Mouse (Mus musculus): Measurements from ENCODE around the gene Akap2. TPM values are rescaled to one million over a fixed set of nuclear protein-coding genes. Genes with fewer than 3 reads are reported as not detected.

The Akap2 gene
- polyA plus RNA-seq, 1 experiment from 2014 or later: 31.3 TPM

- H3K27me3 ChIP-seq (ENCODE audit: control insufficient read depth, insufficient read depth, low read length): no peaks in the 10 kb centered on the region
- H3K9me3 ChIP-seq (ENCODE audit: control insufficient read depth, low read depth, low read length): no peaks in the 10 kb centered on the region
- peak; percentile 88 for ATAC-seq (ENCODE audit: insufficient number of reproducible peaks, insufficient read depth, low FRiP score, low read depth)
- H3K4me2 ChIP-seq (replicated peaks; ENCODE audit: low read depth, low read length): peak overlapping the region; percentile 56
- peak overlapping the region; percentile 93 for H3K27ac ChIP-seq (ENCODE audit: low read length)
- peak overlapping the region; percentile 36 for H3K4me3 ChIP-seq (ENCODE audit: low read depth, low read length)
- peaks cover 14% of the 10 kb centered on the region for H3K4me1 ChIP-seq (ENCODE audit: control insufficient read depth, insufficient read depth, low read length)
- no peaks in the 10 kb centered on the region; the same call in 1 of the 2 replicates for H3K36me3 ChIP-seq (ENCODE audit: control insufficient read depth, insufficient read depth, low read length)
- H3K9ac ChIP-seq (replicated peaks; ENCODE audit: low read depth, low read length): peak overlapping the region; percentile 18
- 5% methylated on average over 10 of the region's 10 CpGs for WGBS
Observed at GRCm38 (mm10) chr4:57845031-57845431, 127.6 kb downstream of the Akap2 start.

GRCm38 (mm10) chr4:57845541-57846210 lies 128.2 kb downstream of the Akap2 start:
- no peaks in the 10 kb centered on the region for H3K27me3 ChIP-seq (ENCODE audit: control insufficient read depth, insufficient read depth, low read length)
- H3K27ac ChIP-seq (ENCODE audit: low read length): peak overlapping the region; percentile 93
- no peak for ATAC-seq (ENCODE audit: insufficient number of reproducible peaks, insufficient read depth, low FRiP score, low read depth)
- H3K36me3 ChIP-seq (ENCODE audit: control insufficient read depth, insufficient read depth, low read length): no peaks in the 10 kb centered on the region; the same call in 1 of the 2 replicates
- peaks cover 14% of the 10 kb centered on the region for H3K4me1 ChIP-seq (ENCODE audit: control insufficient read depth, insufficient read depth, low read length)
- peak overlapping the region; percentile 56 for H3K4me2 ChIP-seq (replicated peaks; ENCODE audit: low read depth, low read length)
- peak overlapping the region; percentile 36 for H3K4me3 ChIP-seq (ENCODE audit: low read depth, low read length)
- H3K9ac ChIP-seq (replicated peaks; ENCODE audit: low read depth, low read length): peak overlapping the region; percentile 18
- no peaks in the 10 kb centered on the region for H3K9me3 ChIP-seq (ENCODE audit: control insufficient read depth, low read depth, low read length)
- 31% methylated on average over 12 of the region's 12 CpGs for WGBS

DNA sequence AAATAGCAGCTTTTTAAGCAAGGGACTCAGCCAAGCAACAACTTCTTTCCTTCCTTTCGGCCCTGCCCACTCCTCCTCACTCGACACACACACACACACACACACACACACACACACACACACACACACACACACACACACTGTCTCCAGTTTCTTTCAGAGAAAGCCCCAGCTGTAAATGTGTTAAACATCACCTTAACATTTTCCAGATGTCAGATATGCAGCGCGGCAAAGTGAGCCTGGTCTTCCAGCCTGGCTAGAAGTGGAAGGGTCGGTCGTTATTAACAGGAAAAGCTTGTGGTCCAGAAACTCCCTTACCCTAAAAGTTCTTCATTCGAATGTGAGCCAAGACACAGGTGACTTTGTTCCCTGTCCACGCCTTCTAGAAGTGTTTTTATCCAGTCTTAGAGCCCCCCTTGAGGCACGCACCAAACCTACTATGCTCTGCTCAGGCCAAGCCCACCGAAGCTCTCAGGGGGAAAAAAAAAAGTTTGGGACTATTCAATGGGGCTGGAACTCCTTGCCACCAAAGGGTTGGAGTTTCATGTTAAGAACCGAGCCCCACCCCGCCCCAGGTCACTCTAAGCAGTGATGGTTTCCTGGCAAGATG lies 129.0 kb downstream of the Akap2 start:
- Histone ChIP-seq H3K36me3 (ENCODE audit: control insufficient read depth, insufficient read depth, low read length) (no peaks in the 10 kb centered on the region; the same call in 1 of the 2 replicates), H3K4me3 (ENCODE audit: low read depth, low read length) (peak overlapping the region; percentile 36), H3K9ac (replicated peaks; ENCODE audit: low read depth, low read length) (peak overlapping the region; percentile 18; the same call in 1 of the 2 replicates), H3K27ac (ENCODE audit: low read length) (peak overlapping the region; percentile 93), H3K4me1 (ENCODE audit: control insufficient read depth, insufficient read depth, low read length) (peaks cover 18% of the 10 kb centered on the region), H3K27me3 (ENCODE audit: control insufficient read depth, insufficient read depth, low read length) (no peaks in the 10 kb centered on the region), H3K9me3 (ENCODE audit: control insufficient read depth, low read depth, low read length) (no peaks in the 10 kb centered on the region), H3K4me2 (replicated peaks; ENCODE audit: low read depth, low read length) (peak overlapping the region; percentile 56)
- 21% methylated on average over 12 of the region's 12 CpGs for WGBS
- ATAC-seq (ENCODE audit: insufficient number of reproducible peaks, insufficient read depth, low FRiP score, low read depth): peak; percentile 50; the same call in 1 of the 2 replicates

GRCm38 (mm10) chr4:57846991-57847422 lies 129.6 kb downstream of the Akap2 start:
- H3K36me3 ChIP-seq (ENCODE audit: control insufficient read depth, insufficient read depth, low read length): no peaks in the 10 kb centered on the region; the same call in 1 of the 2 replicates
- no peaks in the 10 kb centered on the region for H3K9me3 ChIP-seq (ENCODE audit: control insufficient read depth, low read depth, low read length)
- peak overlapping the region; percentile 10; the same call in 1 of the 2 replicates for H3K9ac ChIP-seq (replicated peaks; ENCODE audit: low read depth, low read length)
- peak overlapping the region; percentile 11; the same call in 1 of the 2 replicates for H3K4me3 ChIP-seq (ENCODE audit: low read depth, low read length)
- peak; percentile 72 for ATAC-seq (ENCODE audit: insufficient number of reproducible peaks, insufficient read depth, low FRiP score, low read depth)
- 7% methylated on average over 8 of the region's 8 CpGs for WGBS
- no peaks in the 10 kb centered on the region for H3K27me3 ChIP-seq (ENCODE audit: control insufficient read depth, insufficient read depth, low read length)
- H3K27ac ChIP-seq (ENCODE audit: low read length): peak overlapping the region; percentile 93
- H3K4me1 ChIP-seq (ENCODE audit: control insufficient read depth, insufficient read depth, low read length): peaks cover 22% of the 10 kb centered on the region
- H3K4me2 ChIP-seq (replicated peaks; ENCODE audit: low read depth, low read length): peak overlapping the region; percentile 56

DNA sequence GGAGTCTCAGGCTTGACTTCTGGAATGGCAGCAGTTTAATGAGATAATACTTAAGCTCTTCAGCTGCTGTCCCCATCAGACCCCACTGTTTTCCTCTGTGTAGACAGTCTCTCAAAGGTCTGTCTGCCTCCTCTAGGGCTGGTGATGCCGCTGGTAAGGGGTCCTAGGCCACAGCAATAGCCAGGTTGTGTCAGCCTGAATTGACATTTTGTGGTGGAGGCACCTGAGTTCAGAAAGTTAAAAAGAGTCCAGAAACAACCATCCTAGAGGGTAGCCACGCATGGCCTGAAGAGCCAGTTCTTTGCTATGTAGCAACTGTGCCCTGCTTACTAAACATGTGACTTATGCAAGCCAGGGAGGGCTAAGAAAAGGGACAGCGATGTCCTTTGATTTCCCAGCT lies 130.2 kb downstream of the Akap2 start:
- Histone ChIP-seq H3K4me3 (ENCODE audit: low read depth, low read length) (peak overlapping the region; percentile 11; the same call in 1 of the 2 replicates), H3K27me3 (ENCODE audit: control insufficient read depth, insufficient read depth, low read length) (no peaks in the 10 kb centered on the region), H3K9me3 (ENCODE audit: control insufficient read depth, low read depth, low read length) (no peaks in the 10 kb centered on the region), H3K9ac (replicated peaks; ENCODE audit: low read depth, low read length) (peak overlapping the region; percentile 10; the same call in 1 of the 2 replicates), H3K4me2 (replicated peaks; ENCODE audit: low read depth, low read length) (peak overlapping the region; percentile 56), H3K27ac (ENCODE audit: low read length) (peak overlapping the region; percentile 93), H3K4me1 (ENCODE audit: control insufficient read depth, insufficient read depth, low read length) (peaks cover 26% of the 10 kb centered on the region), H3K36me3 (ENCODE audit: control insufficient read depth, insufficient read depth, low read length) (no peaks in the 10 kb centered on the region; the same call in 1 of the 2 replicates)
- ATAC-seq (ENCODE audit: insufficient number of reproducible peaks, insufficient read depth, low FRiP score, low read depth): no peak
- 82% methylated on average over 3 of the region's 3 CpGs for WGBS

DNA sequence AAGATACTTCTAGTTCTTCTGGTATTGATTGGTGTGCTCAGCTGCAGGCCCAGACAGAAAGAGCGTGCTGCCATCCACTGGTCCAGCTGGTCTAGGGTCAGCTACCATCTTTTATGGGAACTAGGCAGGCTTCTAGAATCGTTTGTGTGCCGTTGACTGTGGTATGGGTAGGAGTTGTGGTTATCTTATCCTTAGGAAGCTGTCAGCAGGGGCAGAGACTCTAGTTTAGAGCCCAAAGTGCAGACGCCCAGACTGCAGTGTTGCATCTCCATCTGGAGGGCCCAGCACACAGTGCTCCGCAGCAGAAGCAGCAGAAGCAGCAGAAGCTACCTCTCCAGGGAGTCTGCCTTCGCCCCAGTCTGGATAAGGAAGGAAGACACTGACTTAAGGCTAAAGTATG lies 132.0 kb downstream of the Akap2 start:
- 67% methylated on average over 6 of the region's 6 CpGs for WGBS
- no peaks in the 10 kb centered on the region for H3K9me3 ChIP-seq (ENCODE audit: control insufficient read depth, low read depth, low read length)
- H3K36me3 ChIP-seq (ENCODE audit: control insufficient read depth, insufficient read depth, low read length): peaks cover 1% of the 10 kb centered on the region; the same call in 1 of the 2 replicates
- no peaks in the 10 kb centered on the region for H3K27me3 ChIP-seq (ENCODE audit: control insufficient read depth, insufficient read depth, low read length)
- no peak overlapping the region for H3K4me2 ChIP-seq (replicated peaks; ENCODE audit: low read depth, low read length)
- H3K4me1 ChIP-seq (ENCODE audit: control insufficient read depth, insufficient read depth, low read length): peaks cover 26% of the 10 kb centered on the region
- no peak overlapping the region for H3K27ac ChIP-seq (ENCODE audit: low read length)
- no peak for ATAC-seq (ENCODE audit: insufficient number of reproducible peaks, insufficient read depth, low FRiP score, low read depth)
- no peak overlapping the region for H3K4me3 ChIP-seq (ENCODE audit: low read depth, low read length)
- H3K9ac ChIP-seq (replicated peaks; ENCODE audit: low read depth, low read length): no peak overlapping the region

GRCm38 (mm10) chr4:57851731-57852130 lies 134.3 kb downstream of the Akap2 start:
- H3K27ac ChIP-seq (ENCODE audit: low read length): no peak overlapping the region
- 76% methylated on average over 1 of the region's 1 CpGs for WGBS
- H3K4me3 ChIP-seq (ENCODE audit: low read depth, low read length): no peak overlapping the region
- no peak for ATAC-seq (ENCODE audit: insufficient number of reproducible peaks, insufficient read depth, low FRiP score, low read depth)
- H3K4me1 ChIP-seq (ENCODE audit: control insufficient read depth, insufficient read depth, low read length): peaks cover 22% of the 10 kb centered on the region
- no peaks in the 10 kb centered on the region for H3K27me3 ChIP-seq (ENCODE audit: control insufficient read depth, insufficient read depth, low read length)
- no peak overlapping the region for H3K4me2 ChIP-seq (replicated peaks; ENCODE audit: low read depth, low read length)
- peaks cover 23% of the 10 kb centered on the region; the same call in 1 of the 2 replicates for H3K36me3 ChIP-seq (ENCODE audit: control insufficient read depth, insufficient read depth, low read length)
- H3K9ac ChIP-seq (replicated peaks; ENCODE audit: low read depth, low read length): no peak overlapping the region
- H3K9me3 ChIP-seq (ENCODE audit: control insufficient read depth, low read depth, low read length): 0 out of 2 replicates have a peak, but pooled peaks cover 5% of the 10 kb centered on the region

- Histone ChIP-seq H3K27ac (ENCODE audit: low read length) (no peak overlapping the region), H3K36me3 (ENCODE audit: control insufficient read depth, insufficient read depth, low read length) (peaks cover 31% of the 10 kb centered on the region; the same call in 1 of the 2 replicates), H3K4me2 (replicated peaks; ENCODE audit: low read depth, low read length) (no peak overlapping the region), H3K4me1 (ENCODE audit: control insufficient read depth, insufficient read depth, low read length) (peaks cover 16% of the 10 kb centered on the region), H3K4me3 (ENCODE audit: low read depth, low read length) (no peak overlapping the region), H3K9me3 (ENCODE audit: control insufficient read depth, low read depth, low read length) (0 out of 2 replicates have a peak, but pooled peaks cover 5% of the 10 kb centered on the region), H3K27me3 (ENCODE audit: control insufficient read depth, insufficient read depth, low read length) (no peaks in the 10 kb centered on the region), H3K9ac (replicated peaks; ENCODE audit: low read depth, low read length) (no peak overlapping the region)
- WGBS: 26% methylated on average over 9 of the region's 9 CpGs
- ATAC-seq (ENCODE audit: insufficient number of reproducible peaks, insufficient read depth, low FRiP score, low read depth): no peak
Observed at GRCm38 (mm10) chr4:57852461-57853040, 135.1 kb downstream of the Akap2 start.
